Mouse (Mus musculus): ENCODE results near the gene Fbxl13. TPM values are rescaled to one million over a fixed set of nuclear protein-coding genes. Genes with fewer than 3 reads are reported as not detected.
A peak's percentile ranks its signal among the peaks of the same experiment; 100 is the strongest.

The Fbxl13 gene
- polyA plus RNA-seq, 1 experiment from 2014 or later = 0.32 TPM

DNA sequence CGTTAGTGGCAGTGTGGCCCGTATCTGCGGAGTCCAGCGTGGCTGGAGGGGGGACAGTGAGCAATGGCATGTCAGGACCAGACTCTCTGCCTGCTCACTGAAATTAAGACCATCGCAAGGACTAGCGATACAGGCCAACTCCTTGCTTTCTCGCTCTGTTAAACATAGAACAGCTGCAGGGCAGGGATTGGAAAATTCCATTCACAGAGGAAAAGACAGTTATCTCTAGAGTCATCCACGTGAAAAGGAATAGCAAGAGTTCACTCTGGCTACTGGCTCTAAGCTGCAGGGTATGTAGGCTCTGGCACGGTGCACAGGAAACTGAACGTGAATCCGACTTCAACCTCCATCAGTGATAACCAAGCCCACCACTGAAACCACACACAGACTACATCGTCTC lies 29.6 kb upstream of the Fbxl13 start:
- Histone ChIP-seq H3K27ac (no peak overlapping the region), H3K36me3 (replicated peaks) (peaks cover 54% of the 10 kb centered on the region), H3K4me1 (0 out of 2 replicates have a peak, but pooled peaks cover 3% of the 10 kb centered on the region), H3K9me3 (no peaks in the 10 kb centered on the region), H3K27me3 (no peaks in the 10 kb centered on the region), H3K4me2 (no peak overlapping the region), H3K4me3 (replicated peaks) (no peak overlapping the region), H3K9ac (no peak overlapping the region)
- no peak for ATAC-seq (ENCODE audit: low FRiP score)
- 86% methylated on average over 12 of the region's 12 CpGs for WGBS

DNA sequence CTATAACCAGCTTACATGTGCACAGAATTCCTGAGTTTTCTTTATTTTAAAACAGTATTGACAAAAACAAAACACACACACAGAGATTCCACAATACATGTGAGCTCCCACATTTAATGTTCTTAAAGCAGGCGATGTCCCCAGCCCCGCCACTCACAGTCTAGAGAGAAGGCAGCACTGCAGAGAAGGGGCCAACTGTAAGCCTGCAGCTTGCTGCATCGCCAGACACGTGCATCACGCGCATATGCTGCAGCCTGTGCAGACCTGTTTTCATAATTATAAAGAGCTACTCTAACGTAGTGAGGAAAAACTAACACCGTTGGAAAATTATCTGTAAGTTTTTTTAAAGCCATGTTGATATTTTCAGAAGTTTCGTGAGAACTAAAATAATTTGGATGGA lies 28.3 kb upstream of the Fbxl13 start:
- H3K4me3 ChIP-seq (replicated peaks) = no peak overlapping the region
- H3K36me3 ChIP-seq (replicated peaks) = peaks cover 60% of the 10 kb centered on the region
- no peak for ATAC-seq (ENCODE audit: low FRiP score)

GRCm38 (mm10) chr5:21672812-21673635 lies 27.6 kb upstream of the Fbxl13 start:
- Histone ChIP-seq H3K27ac (no peak overlapping the region), H3K4me1 (0 out of 2 replicates have a peak, but pooled peaks cover 3% of the 10 kb centered on the region), H3K9ac (0 out of 2 replicates have a peak overlapping the region, but pooled peaks have one; percentile 1), H3K27me3 (no peaks in the 10 kb centered on the region), H3K36me3 (replicated peaks) (peaks cover 52% of the 10 kb centered on the region), H3K4me3 (replicated peaks) (no peak overlapping the region), H3K4me2 (no peak overlapping the region), H3K9me3 (no peaks in the 10 kb centered on the region)
- ATAC-seq (ENCODE audit: low FRiP score) = no peak
- WGBS = 67% methylated on average over 23 of the region's 23 CpGs

More for the DNA sequence above, 28.3 kb upstream of the Fbxl13 start:
- Histone ChIP-seq H3K4me1 (0 out of 2 replicates have a peak, but pooled peaks cover 3% of the 10 kb centered on the region), H3K9me3 (no peaks in the 10 kb centered on the region), H3K9ac (no peak overlapping the region), H3K4me2 (no peak overlapping the region), H3K27me3 (no peaks in the 10 kb centered on the region), H3K27ac (no peak overlapping the region)
- 86% methylated on average over 9 of the region's 9 CpGs for WGBS

GRCm38 (mm10) chr5:21669307-21669706 lies 23.9 kb upstream of the Fbxl13 start:
- Histone ChIP-seq H3K9me3 (no peaks in the 10 kb centered on the region), H3K27ac (no peak overlapping the region), H3K27me3 (no peaks in the 10 kb centered on the region), H3K9ac (no peak overlapping the region), H3K4me1 (0 out of 2 replicates have a peak, but pooled peaks cover 8% of the 10 kb centered on the region), H3K4me3 (replicated peaks) (no peak overlapping the region), H3K36me3 (replicated peaks) (peaks cover 32% of the 10 kb centered on the region), H3K4me2 (no peak overlapping the region)
- no peak for ATAC-seq (ENCODE audit: low FRiP score)
- 98% methylated on average over 2 of the region's 2 CpGs for WGBS

GRCm38 (mm10) chr5:21667191-21668137 lies 22.0 kb upstream of the Fbxl13 start:
- Histone ChIP-seq H3K4me3 (replicated peaks) (no peak overlapping the region), H3K4me2 (no peak overlapping the region), H3K9me3 (no peaks in the 10 kb centered on the region), H3K27me3 (no peaks in the 10 kb centered on the region), H3K4me1 (0 out of 2 replicates have a peak, but pooled peaks cover 5% of the 10 kb centered on the region), H3K9ac (0 out of 2 replicates have a peak overlapping the region, but pooled peaks have one; percentile 1), H3K27ac (no peak overlapping the region), H3K36me3 (replicated peaks) (peaks cover 43% of the 10 kb centered on the region)
- no peak for ATAC-seq (ENCODE audit: low FRiP score)
- 62% methylated on average over 8 of the region's 8 CpGs for WGBS

DNA sequence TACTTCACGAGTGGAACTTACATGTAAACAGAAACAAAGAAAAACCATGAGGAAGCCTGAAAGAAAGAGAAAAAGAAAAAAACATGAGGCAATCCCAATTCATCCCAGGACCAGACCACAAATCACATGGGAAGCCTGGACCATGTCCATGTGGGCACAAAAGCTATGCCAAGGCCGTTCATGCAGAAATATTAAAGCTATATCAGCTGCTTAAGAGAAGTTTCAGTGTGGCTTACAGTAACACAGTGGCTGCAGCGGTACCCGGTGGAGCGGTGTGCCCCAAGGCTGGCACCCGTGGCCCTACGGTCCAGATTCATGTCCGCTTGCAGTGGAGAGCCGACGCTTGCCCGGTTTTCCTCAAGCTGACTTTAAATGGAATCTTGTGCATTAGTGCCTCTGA lies 17.6 kb upstream of the Fbxl13 start:
- Histone ChIP-seq H3K9me3 (no peaks in the 10 kb centered on the region), H3K27ac (no peak overlapping the region), H3K4me1 (peaks cover 8% of the 10 kb centered on the region), H3K4me3 (replicated peaks) (no peak overlapping the region), H3K27me3 (no peaks in the 10 kb centered on the region), H3K9ac (no peak overlapping the region), H3K36me3 (replicated peaks) (peaks cover 69% of the 10 kb centered on the region), H3K4me2 (no peak overlapping the region)
- ATAC-seq (ENCODE audit: low FRiP score) = no peak
- WGBS = 92% methylated on average over 11 of the region's 11 CpGs

GRCm38 (mm10) chr5:21660850-21661249 lies 15.4 kb upstream of the Fbxl13 start:
- ATAC-seq (ENCODE audit: low FRiP score) = no peak
- 81% methylated on average over 6 of the region's 6 CpGs for WGBS
- Histone ChIP-seq H3K4me3 (replicated peaks) (no peak overlapping the region), H3K27me3 (no peaks in the 10 kb centered on the region), H3K4me2 (no peak overlapping the region), H3K9me3 (no peaks in the 10 kb centered on the region), H3K36me3 (replicated peaks) (peaks cover 87% of the 10 kb centered on the region), H3K9ac (no peak overlapping the region), H3K27ac (peak overlapping the region; percentile 46; the same call in 1 of the 2 replicates), H3K4me1 (peaks cover 3% of the 10 kb centered on the region)

GRCm38 (mm10) chr5:21658623-21659395 lies 13.4 kb upstream of the Fbxl13 start:
- H3K36me3 ChIP-seq (replicated peaks) = peaks cover 77% of the 10 kb centered on the region

DNA sequence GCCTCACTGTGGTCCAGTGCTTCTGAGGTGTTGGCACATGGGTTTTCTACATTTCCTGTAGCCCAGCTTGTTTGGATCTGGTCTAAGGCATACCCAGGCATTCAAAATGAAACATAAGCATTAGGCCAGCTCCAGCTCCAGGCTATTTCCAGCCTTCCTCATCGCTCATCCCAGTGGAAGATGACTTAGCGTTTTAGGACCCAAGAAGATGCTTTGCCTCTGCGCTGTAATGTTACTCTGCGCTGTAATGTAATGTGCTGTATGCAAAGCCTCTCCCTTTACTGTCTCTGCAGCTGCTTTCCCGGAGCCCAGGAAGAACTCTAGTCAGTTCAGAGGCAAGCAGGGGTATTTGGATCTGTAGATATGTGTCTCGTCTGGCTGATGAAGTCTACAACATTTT lies 12.6 kb upstream of the Fbxl13 start:
- Histone ChIP-seq H3K36me3 (replicated peaks) (peaks cover 76% of the 10 kb centered on the region), H3K4me2 (no peak overlapping the region), H3K9ac (no peak overlapping the region), H3K9me3 (no peaks in the 10 kb centered on the region), H3K4me1 (peaks cover 3% of the 10 kb centered on the region), H3K27ac (peak overlapping the region; percentile 51), H3K4me3 (replicated peaks) (no peak overlapping the region), H3K27me3 (no peaks in the 10 kb centered on the region)
- ATAC-seq (ENCODE audit: low FRiP score) = no peak
- 91% methylated on average over 6 of the region's 6 CpGs for WGBS

More at GRCm38 (mm10) chr5:21658623-21659395, 13.4 kb upstream of the Fbxl13 start:
- 55% methylated on average over 11 of the region's 11 CpGs for WGBS
- Histone ChIP-seq H3K27ac (peak overlapping the region; percentile 51; the same call in 1 of the 2 replicates), H3K4me2 (no peak overlapping the region), H3K9ac (peak overlapping the region; percentile 1; the same call in 1 of the 2 replicates), H3K4me3 (replicated peaks) (no peak overlapping the region), H3K27me3 (no peaks in the 10 kb centered on the region), H3K4me1 (peaks cover 3% of the 10 kb centered on the region), H3K9me3 (no peaks in the 10 kb centered on the region)
- peak; percentile 79 for ATAC-seq (ENCODE audit: low FRiP score)

DNA sequence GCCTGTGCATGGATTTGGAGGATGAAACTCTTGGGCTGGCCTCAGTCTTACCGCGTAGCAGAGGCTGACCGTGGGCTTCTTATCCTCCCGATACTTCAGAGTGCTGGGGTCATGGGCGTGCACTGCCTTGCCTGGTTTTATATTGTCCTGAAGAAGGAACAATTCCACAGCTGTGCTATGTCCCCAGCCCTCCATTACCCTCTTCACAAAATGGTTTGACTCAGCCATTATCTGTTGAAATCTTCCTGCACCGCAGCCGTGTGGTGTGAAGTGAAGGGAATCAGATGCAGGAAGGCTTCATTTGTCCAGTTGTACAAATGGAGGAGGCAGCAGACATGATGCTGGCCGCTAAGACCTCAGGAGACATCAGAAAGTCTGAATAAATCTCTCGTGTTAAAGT lies 11.5 kb upstream of the Fbxl13 start:
- Histone ChIP-seq H3K27me3 (no peaks in the 10 kb centered on the region), H3K36me3 (replicated peaks) (peaks cover 78% of the 10 kb centered on the region)

GRCm38 (mm10) chr5:21651885-21652612 lies 6.6 kb upstream of the Fbxl13 start:
- Histone ChIP-seq H3K4me1 (peaks cover 5% of the 10 kb centered on the region), H3K9me3 (no peaks in the 10 kb centered on the region), H3K27ac (no peak overlapping the region), H3K4me3 (replicated peaks) (no peak overlapping the region), H3K9ac (no peak overlapping the region), H3K4me2 (no peak overlapping the region), H3K27me3 (no peaks in the 10 kb centered on the region), H3K36me3 (replicated peaks) (peaks cover 72% of the 10 kb centered on the region)
- ATAC-seq (ENCODE audit: low FRiP score) = no peak
- WGBS = 94% methylated on average over 7 of the region's 7 CpGs

More for the DNA sequence above, 11.5 kb upstream of the Fbxl13 start:
- 0 out of 2 replicates have a peak overlapping the region, but pooled peaks have one; percentile 9 for H3K27ac ChIP-seq
- no peak overlapping the region for H3K4me2 ChIP-seq
- H3K9me3 ChIP-seq = no peaks in the 10 kb centered on the region
- no peak overlapping the region for H3K9ac ChIP-seq
- peaks cover 3% of the 10 kb centered on the region for H3K4me1 ChIP-seq
- H3K4me3 ChIP-seq (replicated peaks) = no peak overlapping the region
- whole genome bisulfite sequencing = 91% methylated on average over 9 of the region's 9 CpGs
- no peak for ATAC-seq (ENCODE audit: low FRiP score)
